Mouse (Mus musculus) hindbrain, embryonic 16.5 days (tissue): ENCODE measurements around the gene Med27. TPM values are rescaled to one million over a fixed set of nuclear protein-coding genes. Genes with fewer than 3 reads are reported as not detected.
"Not testable (repeated sequence)": the region's sequence is repeated elsewhere in the genome, so short reads cannot be mapped to it uniquely, and the experiment has no call there.

Experiments used
- ATAC-seq: fragments of 200-750 bp; cut with Nextera tagmentation; 2 replicates; pipeline ENCODE4 v1.8.0; 2017; ENCODE audit warnings: moderate TSS enrichment, moderate library complexity
- H3K27ac ChIP-seq: fragments of 300-500 bp; sonication (generic); 2 replicates; pipeline ENCODE4 v1.5.1; 2014; ENCODE audit warnings: low read depth, mild to moderate bottlenecking, control low read depth, low read length, moderate library complexity
- H3K27me3 ChIP-seq: fragments of 300-500 bp; sonication (generic); replicated peaks from 2 replicates; pipeline ENCODE4 v1.6.1; 2014; ENCODE audit warnings: low read length; ENCODE audit not compliant: control insufficient read depth, insufficient read depth
- H3K36me3 ChIP-seq: fragments of 300-500 bp; sonication (generic); 2 replicates; pipeline ENCODE4 v1.6.1; 2014; ENCODE audit warnings: mild to moderate bottlenecking, low read length, moderate library complexity, mixed read lengths; ENCODE audit not compliant: control insufficient read depth, insufficient read depth
- H3K4me1 ChIP-seq: fragments of 300-500 bp; sonication (generic); 2 replicates; pipeline ENCODE4 v1.6.1; 2014; ENCODE audit warnings: low read depth, low read length; ENCODE audit not compliant: control insufficient read depth, insufficient read depth
- H3K4me2 ChIP-seq: fragments of 300-500 bp; sonication (generic); 2 replicates; pipeline ENCODE4 v1.6.1; 2014; ENCODE audit warnings: mild to moderate bottlenecking, low read length, control low read depth, moderate library complexity
- H3K4me3 ChIP-seq: fragments of 300-500 bp; sonication (generic); 2 replicates; pipeline ENCODE4 v1.5.1; 2014; ENCODE audit warnings: mild to moderate bottlenecking, low read length, control low read depth, moderate library complexity
- H3K9ac ChIP-seq: fragments of 300-500 bp; sonication (generic); 2 replicates; pipeline ENCODE4 v1.6.1; 2014; ENCODE audit warnings: low read depth, mild to moderate bottlenecking, control low read depth, low read length, moderate library complexity
- H3K9me3 ChIP-seq: fragments of 300-500 bp; sonication (generic); 2 replicates; pipeline ENCODE4 v1.6.1; 2014; ENCODE audit warnings: mild to moderate bottlenecking, low read length, moderate library complexity; ENCODE audit not compliant: control insufficient read depth
- WGBS: fragments of 180-500 bp; shearing (Covaris S2); extraction: QIAGEN DNeasy Blood & Tissue Kit; methylation state at CpG from one replicate; pipeline ENCODE4 v1.1.7; 2014; 5-methylcytosine and 5-hydroxymethylcytosine counted together
- polyA plus RNA-seq: library from polyadenylated mRNA; unstranded; fragments of >200 nt; fragmentation: Nextera tagmentation; extraction: Ambion mirVana; gene quantifications from 2 replicates; pipeline ENCODE4 v1.2.1, GENCODE M21; 2015

Med27 gene
- polyA plus RNA-seq, 1 experiment from 2014 or later = 60.2 TPM

DNA sequence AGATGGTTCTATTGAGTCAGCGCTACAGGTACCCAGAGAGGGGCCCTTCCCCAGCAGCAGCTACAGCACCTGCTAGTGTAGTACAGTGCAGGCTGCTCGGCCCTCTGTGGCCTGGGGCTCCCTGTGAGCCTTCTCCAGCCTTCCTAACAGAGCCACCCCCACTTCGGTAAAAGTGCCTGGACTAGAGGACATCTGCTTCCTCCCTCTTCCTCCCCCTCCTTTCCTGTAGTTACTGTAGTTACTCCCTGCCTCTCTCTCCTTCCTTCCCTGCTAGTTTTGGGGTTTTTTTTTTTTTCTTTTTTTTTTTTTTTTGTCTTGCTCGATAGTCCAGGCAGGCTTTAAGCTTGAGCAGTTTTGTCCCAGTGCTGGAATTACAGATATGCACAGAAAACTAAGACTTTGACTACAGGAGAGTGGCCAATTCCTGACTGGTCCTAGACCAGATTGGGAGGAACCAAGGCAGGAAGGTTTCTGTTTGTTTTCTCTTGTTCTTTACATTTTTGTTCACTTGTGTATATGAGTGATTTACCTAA lies 178.7 kb downstream of the Med27 start:
- H3K9ac ChIP-seq = no peak overlapping the region

DNA sequence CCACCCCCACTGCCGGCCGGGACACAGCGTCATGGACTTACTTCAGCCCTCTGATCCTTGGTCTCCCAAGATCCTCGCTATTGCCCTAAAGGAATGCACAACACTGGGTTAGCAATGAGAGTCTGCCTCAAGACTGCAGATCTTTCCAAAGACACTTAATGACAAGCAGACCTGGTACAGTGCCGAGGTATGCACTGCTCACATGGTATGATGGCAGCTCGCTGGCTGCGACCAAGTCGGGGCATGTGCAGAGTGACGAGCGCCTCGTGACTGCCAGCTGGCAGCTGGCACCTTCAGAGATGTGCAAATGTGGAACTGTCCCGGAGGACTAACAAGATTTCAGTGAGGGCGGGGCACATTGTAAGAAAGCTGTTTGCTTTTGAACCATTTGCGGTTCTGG lies 179.6 kb downstream of the Med27 start:
- Histone ChIP-seq H3K9ac (no peak overlapping the region), H3K9me3 (no peaks in the 10 kb centered on the region), H3K4me3 (no peak overlapping the region), H3K4me2 (no peak overlapping the region), H3K27ac (peak overlapping the region; percentile 35; the same call in 1 of the 2 replicates), H3K27me3 (no peaks in the 10 kb centered on the region), H3K4me1 (peaks cover 22% of the 10 kb centered on the region), H3K36me3 (no peaks in the 10 kb centered on the region; the same call in 1 of the 2 replicates)
- WGBS = 44% methylated on average over 14 of the region's 14 CpGs
- ATAC-seq = peak; percentile 60; the same call in 1 of the 2 replicates

More for the DNA sequence above, 178.7 kb downstream of the Med27 start:
- H3K4me3 ChIP-seq = no peak overlapping the region
- H3K9me3 ChIP-seq = no peaks in the 10 kb centered on the region
- H3K27me3 ChIP-seq = no peaks in the 10 kb centered on the region
- H3K4me2 ChIP-seq = no peak overlapping the region
- 49% methylated on average over 4 of the region's 4 CpGs for WGBS
- peaks cover 22% of the 10 kb centered on the region for H3K4me1 ChIP-seq
- H3K36me3 ChIP-seq = no peaks in the 10 kb centered on the region; the same call in 1 of the 2 replicates
- no peak for ATAC-seq
- no peak overlapping the region for H3K27ac ChIP-seq

DNA sequence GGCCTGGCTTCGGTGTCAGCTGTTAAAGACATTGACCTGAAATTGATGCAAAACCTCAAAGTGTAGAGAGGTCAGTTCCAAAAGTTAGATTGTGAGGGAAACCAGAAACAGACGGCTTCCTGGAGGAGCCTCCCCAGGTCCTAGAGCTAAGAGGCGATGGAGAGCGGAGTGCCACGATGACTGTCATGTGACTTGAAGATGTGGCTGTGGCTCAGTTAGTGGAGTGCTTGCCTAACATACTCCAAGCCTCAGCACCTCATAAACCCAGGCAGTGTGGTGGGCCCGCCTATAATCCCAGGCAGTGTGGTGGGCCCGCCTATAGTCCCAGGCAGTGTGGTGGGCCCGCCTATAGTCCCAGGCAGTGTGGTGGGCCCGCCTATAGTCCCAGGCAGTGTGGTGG lies 180.9 kb downstream of the Med27 start:
- not testable (repeated sequence) for H3K27me3 ChIP-seq, H3K9ac ChIP-seq, H3K4me3 ChIP-seq, H3K27ac ChIP-seq, H3K9me3 ChIP-seq, ATAC-seq, H3K36me3 ChIP-seq, H3K4me2 ChIP-seq
- peaks cover 22% of the 10 kb centered on the region for H3K4me1 ChIP-seq
- 90% methylated on average over 8 of the region's 9 CpGs for WGBS

DNA sequence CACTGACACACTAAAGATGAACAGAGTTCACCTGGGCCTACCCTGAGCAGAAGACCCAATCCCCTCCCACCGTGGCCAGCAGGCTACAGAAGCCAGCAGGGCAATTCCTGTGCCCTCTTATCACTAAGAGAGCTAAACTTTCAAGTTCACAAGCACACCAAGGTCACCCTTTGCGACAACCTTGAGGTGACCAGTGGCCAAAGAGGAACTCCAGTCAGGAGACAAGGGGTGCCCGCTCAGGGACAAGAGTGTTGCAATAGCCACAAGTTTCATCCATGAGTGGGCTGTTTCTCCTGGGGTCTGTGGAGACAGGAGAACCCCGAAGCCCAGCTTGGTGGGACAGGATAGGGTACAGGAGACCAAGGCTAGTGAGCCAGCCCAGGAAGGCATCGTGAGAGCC lies 182.2 kb downstream of the Med27 start:
- Histone ChIP-seq H3K27me3 (no peaks in the 10 kb centered on the region), H3K4me2 (no peak overlapping the region), H3K27ac (no peak overlapping the region), H3K9ac (no peak overlapping the region), H3K36me3 (no peaks in the 10 kb centered on the region; the same call in 1 of the 2 replicates), H3K9me3 (no peaks in the 10 kb centered on the region), H3K4me3 (no peak overlapping the region), H3K4me1 (peaks cover 20% of the 10 kb centered on the region)
- ATAC-seq = no peak
- 90% methylated on average over 5 of the region's 5 CpGs for WGBS

DNA sequence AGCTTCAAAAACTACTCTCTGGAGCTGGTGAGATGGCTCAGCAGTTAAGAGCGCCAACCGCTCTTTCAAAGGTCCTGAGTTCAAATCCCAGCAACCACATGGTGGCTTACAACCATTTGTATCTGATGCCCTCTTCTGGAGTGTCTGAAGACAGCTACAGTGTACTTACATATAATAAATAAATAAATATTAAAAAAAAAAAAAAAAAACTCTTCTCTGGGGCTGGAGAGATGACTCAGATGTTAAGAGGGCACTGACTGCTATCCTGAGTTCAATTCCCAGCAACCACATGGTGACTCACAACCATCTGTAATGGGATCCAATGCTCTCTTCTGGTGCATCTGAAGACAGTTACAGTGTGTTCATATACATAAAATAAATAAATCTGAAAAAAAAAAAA lies 183.2 kb downstream of the Med27 start:
- not testable (repeated sequence) for ATAC-seq, H3K9ac ChIP-seq, H3K9me3 ChIP-seq, H3K27me3 ChIP-seq, H3K4me3 ChIP-seq, H3K36me3 ChIP-seq, H3K27ac ChIP-seq, H3K4me2 ChIP-seq
- WGBS = 98% methylated on average over 2 of the region's 2 CpGs
- peaks cover 14% of the 10 kb centered on the region for H3K4me1 ChIP-seq

DNA sequence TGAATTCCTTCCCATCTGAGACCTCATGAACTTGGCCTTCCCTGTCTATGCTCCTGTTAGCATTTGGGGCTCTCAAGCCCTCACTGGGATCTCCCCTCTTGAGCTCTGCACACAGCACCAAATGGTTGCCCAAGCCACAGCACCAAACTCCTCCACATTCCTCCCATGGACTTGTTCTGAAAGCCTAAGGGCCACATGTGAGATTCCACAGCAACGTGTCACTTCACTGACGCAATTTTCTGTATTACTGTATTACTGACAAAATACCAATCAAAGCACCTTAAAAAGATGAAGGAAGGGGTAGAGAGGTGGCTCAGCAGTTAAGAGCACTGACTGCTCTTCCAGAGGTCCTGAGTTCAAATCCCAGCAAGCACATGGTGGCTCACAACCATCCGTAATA lies 185.6 kb downstream of the Med27 start:
- H3K4me2 ChIP-seq = no peak overlapping the region
- no peaks in the 10 kb centered on the region for H3K9me3 ChIP-seq
- 0 out of 2 replicates have a peak, but pooled peaks cover 3% of the 10 kb centered on the region for H3K4me1 ChIP-seq
- no peak overlapping the region for H3K27ac ChIP-seq
- no peak overlapping the region for H3K9ac ChIP-seq
- H3K27me3 ChIP-seq = no peaks in the 10 kb centered on the region
- no peak overlapping the region for H3K4me3 ChIP-seq
- no peak for ATAC-seq
- WGBS = 91% methylated on average over 3 of the region's 3 CpGs
- H3K36me3 ChIP-seq = no peaks in the 10 kb centered on the region

DNA sequence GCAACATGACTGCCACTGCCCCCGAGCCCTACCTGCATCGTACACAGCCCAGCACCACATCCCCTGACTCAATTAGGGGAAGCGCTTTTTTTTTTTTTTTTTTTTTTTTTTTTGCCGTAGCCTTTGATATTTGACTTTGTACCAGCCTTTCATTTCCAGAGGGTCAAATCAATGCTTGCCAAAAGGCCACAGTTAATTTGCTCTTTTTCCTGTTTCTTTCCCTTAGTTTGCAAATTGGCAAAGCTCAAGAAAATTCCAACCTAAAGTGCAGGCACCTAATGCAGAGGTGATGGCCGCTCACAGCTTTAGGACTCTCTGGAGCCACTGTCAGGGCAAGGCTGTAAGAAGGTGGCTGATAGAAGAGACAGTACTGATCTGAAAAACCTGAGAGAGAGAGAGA lies 186.3 kb downstream of the Med27 start:
- no peaks in the 10 kb centered on the region for H3K27me3 ChIP-seq
- H3K27ac ChIP-seq = no peak overlapping the region
- H3K9ac ChIP-seq = no peak overlapping the region
- H3K4me2 ChIP-seq = no peak overlapping the region
- no peak overlapping the region for H3K4me3 ChIP-seq
- ATAC-seq = no peak
- H3K9me3 ChIP-seq = no peaks in the 10 kb centered on the region
- WGBS = 89% methylated on average over 5 of the region's 5 CpGs
- 0 out of 2 replicates have a peak, but pooled peaks cover 3% of the 10 kb centered on the region for H3K4me1 ChIP-seq
- no peaks in the 10 kb centered on the region for H3K36me3 ChIP-seq

DNA sequence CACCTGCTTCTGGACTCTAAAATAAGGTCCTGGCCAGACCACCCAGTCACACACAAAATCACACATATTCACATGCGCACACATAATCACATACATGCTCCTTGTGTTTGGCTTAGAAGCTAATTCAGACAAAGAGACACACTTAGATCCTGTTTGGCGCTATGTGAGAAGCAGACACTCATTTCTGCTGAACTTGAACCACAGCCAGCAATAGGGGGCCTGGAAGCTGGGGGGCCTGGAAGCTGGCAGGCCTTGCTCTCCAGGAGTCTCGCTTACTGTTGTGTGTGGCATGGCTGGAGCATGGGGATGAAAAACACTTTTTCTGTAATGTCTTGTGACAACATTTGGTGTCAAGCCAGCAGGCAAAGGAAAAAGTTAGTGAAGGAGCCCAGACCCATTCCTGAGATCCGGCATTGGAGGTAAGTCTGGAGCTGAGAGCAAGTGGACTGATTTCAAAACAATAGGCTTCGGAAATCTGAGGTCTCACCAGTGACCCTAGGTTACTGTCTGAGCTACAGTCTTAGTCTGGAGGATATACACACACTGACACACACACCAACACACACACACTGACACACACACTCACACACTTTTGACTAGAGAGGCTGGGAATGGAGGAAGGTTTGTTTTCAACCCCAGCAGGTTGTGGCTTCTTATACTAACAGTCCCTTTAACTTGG lies 189.1 kb downstream of the Med27 start:
- H3K9ac ChIP-seq = no peak overlapping the region
- WGBS = 61% methylated on average over 5 of the region's 5 CpGs

DNA sequence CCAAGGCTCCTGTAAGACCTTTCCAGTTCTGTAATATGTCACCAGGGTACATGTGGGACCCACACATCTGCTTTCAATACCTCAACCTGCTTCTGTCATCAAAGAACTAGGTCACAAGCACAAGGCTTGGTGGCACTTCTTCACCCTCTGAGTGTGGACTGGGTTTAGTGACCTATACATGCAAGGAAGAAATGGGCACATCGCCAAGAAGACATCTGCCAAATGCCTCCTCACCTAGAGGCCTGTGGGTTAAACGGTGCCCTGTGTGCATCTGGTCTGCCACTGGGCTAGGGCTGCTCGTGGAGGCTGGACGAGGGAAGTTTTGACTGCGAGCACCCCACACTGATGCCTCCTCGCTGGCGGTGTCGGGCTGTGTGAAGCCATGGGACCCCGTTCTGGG lies 189.9 kb downstream of the Med27 start:
- Histone ChIP-seq H3K4me2 (no peak overlapping the region), H3K9ac (no peak overlapping the region), H3K4me1 (0 out of 2 replicates have a peak, but pooled peaks cover 3% of the 10 kb centered on the region), H3K9me3 (no peaks in the 10 kb centered on the region), H3K27ac (no peak overlapping the region), H3K36me3 (no peaks in the 10 kb centered on the region), H3K27me3 (no peaks in the 10 kb centered on the region), H3K4me3 (no peak overlapping the region)
- no peak for ATAC-seq
- 80% methylated on average over 9 of the region's 9 CpGs for WGBS

More for the DNA sequence above, 189.1 kb downstream of the Med27 start:
- Histone ChIP-seq H3K9me3 (no peaks in the 10 kb centered on the region), H3K27me3 (no peaks in the 10 kb centered on the region), H3K27ac (no peak overlapping the region), H3K4me1 (0 out of 2 replicates have a peak, but pooled peaks cover 3% of the 10 kb centered on the region), H3K4me3 (no peak overlapping the region), H3K4me2 (no peak overlapping the region), H3K36me3 (no peaks in the 10 kb centered on the region)
- ATAC-seq = no peak
